Mouse (Mus musculus) lung, postnatal 0 days (tissue): ENCODE measurements around the gene Gli2.
A peak's percentile ranks its signal among the peaks of the same experiment; 100 is the strongest.

ENCODE experiments used
- CTCF ChIP-seq: IDR thresholded peaks from 2 replicates; pipeline ENCODE4 v1.5.1; 2016; ENCODE audit warnings: antibody characterized with exemption, mild to moderate bottlenecking
- EP300 ChIP-seq: IDR thresholded peaks from 2 replicates; pipeline ENCODE4 v1.6.1; 2016; ENCODE audit warnings: antibody characterized with exemption, mild to moderate bottlenecking, control low read depth

- TF ChIP-seq CTCF (no peak), EP300 (peak; percentile 50; the same call in 1 of the 2 replicates)
These were observed 155.1 kb downstream of the Gli2 start for GRCm38 (mm10) chr1:118898351-118898750.
